Mouse (Mus musculus) lung, postnatal 4 days (tissue): Measurements from ENCODE around the gene Hnrnpul1.

ENCODE experiments used
- DNase-seq, 2 experiments: peaks; one replicate each; pipeline ENCODE4 v3.0.0; 2021

The Hnrnpul1 gene

DNA sequence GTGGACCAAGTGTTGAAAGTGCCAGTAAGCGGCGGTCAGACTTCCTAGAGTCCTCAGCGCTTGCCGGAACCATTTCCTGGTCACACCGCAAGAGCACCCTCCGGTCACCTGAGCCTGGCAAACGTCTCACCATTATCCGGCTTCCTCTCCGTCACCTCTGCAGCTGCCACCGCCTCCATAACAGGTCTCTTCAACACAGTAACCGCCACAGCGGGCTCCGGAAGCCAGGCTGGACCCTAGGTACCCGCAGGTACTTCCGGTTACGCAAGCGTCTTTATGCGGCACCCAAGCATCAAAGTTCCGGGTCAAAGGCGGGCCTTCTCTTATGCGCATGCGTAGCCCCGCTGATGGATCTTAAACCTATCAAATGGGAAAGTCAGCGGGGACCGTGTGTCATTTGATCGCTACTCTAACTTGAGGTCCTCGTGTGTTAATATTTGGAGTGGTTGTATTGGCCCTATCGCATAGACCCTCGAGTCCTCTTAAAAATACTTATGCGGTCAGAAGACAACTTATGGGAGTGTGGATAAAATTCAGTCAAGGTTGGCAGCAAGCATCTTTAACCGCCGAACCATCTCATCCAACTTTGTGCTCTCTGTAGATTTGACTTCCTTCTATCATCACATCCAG, 35.7 kb downstream of the Hnrnpul1 start, which contains the start of gene Ccdc97:
Gene Ccdc97, minus strand, starts transcription at position 301 of the 630 bp plus-strand sequence.
- peak; percentile 93 to 94 for DNase-seq

- DNase-seq: no peak
Measured at GRCm38 (mm10) chr7:25717478-25717877, 37.1 kb downstream of the Hnrnpul1 start.

DNA sequence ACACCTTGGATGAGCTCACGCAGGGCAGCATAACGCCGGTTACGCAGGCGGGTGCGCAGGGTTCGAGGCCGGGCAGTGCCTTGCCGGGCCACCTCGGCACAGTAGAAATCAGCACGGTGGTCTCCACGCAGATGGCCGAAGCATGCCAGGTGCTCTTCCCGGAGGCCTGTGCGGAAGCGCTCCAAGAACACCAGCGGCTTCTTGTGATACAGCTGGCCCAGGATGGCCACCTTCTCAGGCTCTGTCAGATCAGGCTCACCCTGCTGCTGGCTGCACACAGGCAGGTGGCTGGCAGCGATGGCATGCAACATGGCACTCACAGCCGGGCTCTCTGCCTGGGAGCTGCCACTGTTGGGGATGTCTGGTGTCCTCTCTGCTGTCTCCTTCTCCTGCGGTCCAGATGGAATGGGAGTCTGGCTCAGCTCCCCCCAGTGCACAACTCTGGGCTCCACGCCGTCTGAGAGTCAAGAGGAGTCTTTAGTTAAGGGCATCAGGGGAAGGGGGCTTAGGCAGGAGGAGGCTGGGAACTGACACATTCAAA, 38.8 kb downstream of the Hnrnpul1 start:
- DNase-seq: no peak

DNA sequence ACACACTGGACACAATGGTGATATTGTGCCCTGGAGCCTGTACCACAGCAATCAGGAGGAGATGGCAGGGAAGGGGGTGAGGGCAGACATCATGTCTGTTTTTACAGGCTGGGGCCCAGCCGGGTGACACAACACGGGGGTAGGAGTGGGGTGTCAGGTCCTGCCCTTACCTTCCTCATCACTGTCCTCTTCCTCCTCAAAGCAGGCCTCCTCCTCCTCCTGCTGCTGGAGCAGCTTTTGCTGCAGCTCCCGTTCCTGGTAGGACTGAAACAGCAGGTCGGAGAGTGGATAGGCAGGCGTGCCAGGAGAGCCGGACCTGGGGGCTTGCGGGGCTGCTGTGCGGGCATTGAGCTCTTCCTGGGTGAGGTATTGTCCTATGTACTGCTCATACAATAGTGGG, 40.0 kb downstream of the Hnrnpul1 start:
- no peak for DNase-seq

GRCm38 (mm10) chr7:25712801-25713200, 41.8 kb downstream of the Hnrnpul1 start:
- no peak for DNase-seq

- DNase-seq: no peak
Measured at GRCm38 (mm10) chr7:25711731-25712197, 42.8 kb downstream of the Hnrnpul1 start.

DNA sequence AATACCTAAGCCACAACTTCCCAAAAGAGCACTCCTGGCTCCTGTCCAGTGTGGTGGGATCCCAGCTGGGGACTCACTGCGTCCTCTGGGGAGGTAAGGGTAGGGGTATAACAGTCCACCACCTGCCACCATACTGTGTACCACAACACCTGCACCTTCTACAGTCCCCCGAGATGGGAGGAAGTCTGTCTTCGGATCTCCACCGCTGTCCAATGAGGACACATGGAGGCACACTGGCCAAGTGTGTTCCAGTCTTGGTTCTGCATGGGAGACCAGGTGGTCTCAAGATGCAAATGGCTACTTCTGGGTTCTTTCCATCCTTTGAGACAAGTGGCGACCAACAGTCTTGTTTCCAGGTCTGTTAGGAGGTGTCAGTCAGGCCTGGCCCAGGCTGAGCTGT, 43.4 kb downstream of the Hnrnpul1 start:
- DNase-seq: no peak

DNA sequence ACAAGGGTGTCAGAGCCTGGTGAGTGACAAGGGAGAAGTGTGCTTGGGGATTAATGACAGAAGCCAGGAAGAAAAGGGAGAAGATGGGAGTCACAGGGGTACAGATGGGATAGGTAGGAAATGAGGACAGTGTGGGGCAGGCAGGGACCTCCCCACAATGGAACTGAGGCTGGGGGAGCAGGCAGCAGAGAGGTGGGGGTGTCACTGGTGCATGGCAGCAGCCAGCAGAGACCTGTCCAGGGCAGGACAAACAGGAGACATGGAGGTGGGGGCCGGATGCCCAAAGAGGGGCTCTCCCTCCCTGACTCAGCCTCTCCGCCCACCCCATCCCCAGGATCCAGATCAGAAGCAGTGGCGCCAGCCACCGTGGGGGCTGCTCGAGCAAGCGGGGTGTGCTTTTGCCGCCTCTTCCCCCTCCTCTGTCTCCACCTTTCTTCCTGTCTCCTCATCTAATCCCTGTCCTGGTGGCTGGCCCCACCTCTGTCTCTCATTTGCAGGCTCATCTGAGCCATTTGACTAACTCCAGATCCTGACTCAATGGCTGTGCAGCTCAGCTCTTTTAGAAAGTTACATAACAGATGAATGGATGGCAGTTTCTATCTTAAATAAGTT, 43.9 kb downstream of the Hnrnpul1 start:
- no peak for DNase-seq

DNA sequence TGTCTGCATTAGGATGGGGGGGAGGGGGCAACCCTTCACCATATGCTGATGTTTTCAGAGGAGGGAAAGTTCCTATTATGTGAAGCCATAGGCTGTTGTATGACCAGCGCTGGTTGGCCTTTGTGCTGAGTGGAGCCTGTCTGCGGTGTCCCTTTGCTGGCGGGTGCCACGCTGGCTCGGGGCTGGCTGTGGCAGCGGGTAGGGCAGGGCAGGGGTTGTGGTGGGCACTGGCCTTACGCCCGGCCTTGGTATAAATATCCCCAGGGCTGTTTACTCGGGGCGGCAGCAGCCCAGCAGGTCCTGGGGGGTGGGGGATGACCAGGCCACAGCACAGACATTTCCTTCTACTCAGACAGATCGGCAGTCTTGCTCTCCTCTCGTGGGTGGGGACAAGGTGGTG, 44.6 kb downstream of the Hnrnpul1 start:
- DNase-seq: peak; percentile 65 to 83

GRCm38 (mm10) chr7:25707581-25708292, 46.8 kb downstream of the Hnrnpul1 start:
- DNase-seq: peak; percentile 82 to 92

GRCm38 (mm10) chr7:25706578-25707170, 47.9 kb downstream of the Hnrnpul1 start:
- peak; percentile 32 to 51 for DNase-seq

DNA sequence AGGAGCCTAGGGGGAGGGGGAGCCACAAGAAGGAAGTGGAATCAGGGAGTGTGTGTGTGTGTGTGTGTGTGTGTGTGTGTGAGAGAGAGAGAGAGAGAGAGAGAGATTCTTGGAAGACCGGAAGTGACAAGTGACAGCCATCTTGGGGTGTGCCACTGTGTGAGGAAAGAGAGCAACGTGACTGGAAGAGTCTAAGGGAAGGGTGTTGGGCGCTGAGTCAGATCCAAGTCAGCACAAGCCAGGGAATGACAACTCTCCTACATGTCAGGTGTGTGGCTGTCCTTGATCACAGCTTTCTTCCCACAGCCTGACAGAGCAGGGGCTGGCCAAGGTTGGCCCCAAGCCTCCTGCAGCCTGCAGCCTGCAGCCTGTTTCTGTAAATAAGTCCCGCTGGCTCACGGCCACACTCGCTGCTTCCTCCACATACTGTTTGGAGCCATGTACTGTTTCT, 48.7 kb downstream of the Hnrnpul1 start:
- peak; percentile 71 to 72 for DNase-seq

DNA sequence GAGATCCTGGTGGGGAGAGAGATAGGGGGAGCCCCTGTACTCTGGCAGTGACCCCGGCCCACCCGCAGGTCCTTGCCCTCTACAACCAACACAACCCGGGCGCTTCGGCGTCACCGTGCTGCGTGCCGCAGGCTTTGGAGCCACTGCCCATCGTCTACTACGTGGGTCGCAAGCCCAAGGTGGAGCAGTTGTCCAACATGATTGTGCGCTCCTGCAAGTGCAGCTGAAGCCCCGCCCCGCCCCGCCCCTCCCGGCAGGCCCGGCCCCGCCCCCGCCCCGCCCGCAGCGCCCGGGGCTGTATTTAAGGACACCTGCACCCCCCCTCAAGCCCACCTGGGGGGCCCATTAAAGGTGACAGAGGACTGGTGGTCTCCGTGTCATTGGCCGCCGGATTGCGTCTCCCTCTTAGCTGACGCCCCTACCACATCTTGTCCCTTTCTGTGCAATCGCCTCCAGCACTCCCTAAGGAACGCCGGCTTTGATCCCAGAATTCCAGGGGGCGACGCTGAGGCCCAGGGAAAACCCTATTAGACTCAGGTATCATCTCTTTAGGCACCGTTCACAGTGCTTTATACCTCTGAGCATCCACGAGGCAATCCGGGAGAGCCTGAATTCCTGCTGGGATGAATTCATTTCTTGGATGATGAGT, 49.7 kb downstream of the Hnrnpul1 start:
- no peak for DNase-seq

DNA sequence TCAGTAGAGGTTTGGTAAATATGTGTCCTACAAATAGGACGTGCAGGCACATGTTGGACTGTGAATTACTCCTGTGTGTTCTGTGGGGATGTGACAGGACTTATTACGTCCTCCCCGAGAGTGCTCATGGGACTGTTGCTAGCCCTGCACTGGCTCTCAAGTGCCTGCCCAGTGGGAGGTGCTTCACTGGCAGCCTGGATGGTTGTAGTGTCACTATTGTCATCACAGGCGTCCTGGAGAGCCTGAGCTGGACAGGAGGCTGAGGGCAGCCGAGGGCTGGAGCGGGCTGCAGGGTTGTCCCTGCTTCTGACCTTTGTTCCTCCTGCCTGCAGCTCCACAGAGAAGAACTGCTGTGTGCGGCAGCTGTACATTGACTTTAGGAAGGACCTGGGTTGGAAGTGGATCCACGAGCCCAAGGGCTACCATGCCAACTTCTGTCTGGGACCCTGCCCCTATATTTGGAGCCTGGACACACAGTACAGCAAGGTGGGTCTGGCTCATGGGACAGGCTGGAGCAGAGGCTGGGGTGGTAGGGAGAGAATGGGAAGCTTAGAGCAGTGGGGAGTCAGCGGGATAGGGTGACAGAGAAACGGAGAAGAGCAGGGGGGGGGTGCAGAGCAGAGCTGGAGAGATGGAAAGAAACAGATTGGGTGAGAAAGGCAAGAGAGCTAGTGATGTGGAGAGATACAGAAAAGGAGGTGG, 50.6 kb downstream of the Hnrnpul1 start:
- no peak for DNase-seq

DNA sequence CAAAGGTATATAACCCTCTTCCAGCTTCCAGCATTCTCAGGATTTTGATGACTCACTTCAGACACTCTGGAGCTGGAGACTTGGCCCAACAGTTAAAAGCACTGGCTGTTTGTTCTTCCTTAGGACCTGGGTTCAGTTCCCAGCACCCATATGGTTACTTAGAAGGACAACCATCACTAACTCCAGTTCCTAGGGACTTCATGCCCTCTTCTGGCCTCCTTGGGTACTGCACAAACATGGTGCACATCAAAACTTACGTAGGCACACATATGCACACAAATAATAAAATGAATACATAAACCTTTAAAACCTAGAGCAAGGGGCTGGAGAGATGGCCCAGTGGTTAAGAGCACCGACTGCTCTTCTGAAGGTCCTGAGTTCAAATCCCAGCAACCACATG, 52.2 kb downstream of the Hnrnpul1 start:
- DNase-seq: no peak

GRCm38 (mm10) chr7:25700732-25701131, 53.8 kb downstream of the Hnrnpul1 start:
- no peak for DNase-seq

GRCm38 (mm10) chr7:25699851-25700250, 54.7 kb downstream of the Hnrnpul1 start:
- DNase-seq: no peak

DNA sequence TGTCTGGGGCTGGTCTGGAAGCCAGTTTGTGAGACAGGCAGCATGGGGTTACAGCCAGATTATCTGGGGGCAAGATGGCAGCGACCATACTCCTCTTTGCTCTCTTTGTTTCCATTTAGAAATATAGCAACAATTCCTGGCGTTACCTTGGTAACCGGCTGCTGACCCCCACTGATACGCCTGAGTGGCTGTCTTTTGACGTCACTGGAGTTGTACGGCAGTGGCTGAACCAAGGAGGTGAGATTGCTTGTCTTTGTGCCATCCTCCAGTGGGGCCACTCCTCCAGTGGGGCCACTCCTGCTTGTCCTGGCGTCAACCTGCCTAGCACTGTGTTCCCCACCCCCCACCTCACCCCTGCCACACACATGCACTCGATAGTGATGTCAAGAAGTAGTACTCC, 60.5 kb downstream of the Hnrnpul1 start:
- no peak for DNase-seq

DNA sequence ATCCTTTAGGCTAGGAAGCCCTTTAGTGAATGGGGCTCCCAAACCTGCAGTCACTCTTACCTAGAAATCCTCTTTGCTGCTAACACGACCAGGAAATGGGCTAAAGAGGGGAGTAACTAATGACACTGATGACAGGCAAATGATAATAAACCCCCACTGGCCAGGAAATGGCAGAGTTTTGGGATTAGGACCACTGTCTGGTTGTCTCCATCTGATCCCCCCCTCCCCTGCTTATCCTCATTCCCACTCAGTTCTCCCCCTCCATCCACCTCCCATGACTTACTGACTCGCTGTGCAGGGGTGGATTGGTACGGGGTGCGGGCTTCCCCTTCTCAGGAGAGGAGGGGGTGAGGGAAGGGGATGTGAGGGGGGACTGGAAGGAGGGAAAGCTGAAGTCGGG, 64.5 kb downstream of the Hnrnpul1 start:
- no peak for DNase-seq

DNA sequence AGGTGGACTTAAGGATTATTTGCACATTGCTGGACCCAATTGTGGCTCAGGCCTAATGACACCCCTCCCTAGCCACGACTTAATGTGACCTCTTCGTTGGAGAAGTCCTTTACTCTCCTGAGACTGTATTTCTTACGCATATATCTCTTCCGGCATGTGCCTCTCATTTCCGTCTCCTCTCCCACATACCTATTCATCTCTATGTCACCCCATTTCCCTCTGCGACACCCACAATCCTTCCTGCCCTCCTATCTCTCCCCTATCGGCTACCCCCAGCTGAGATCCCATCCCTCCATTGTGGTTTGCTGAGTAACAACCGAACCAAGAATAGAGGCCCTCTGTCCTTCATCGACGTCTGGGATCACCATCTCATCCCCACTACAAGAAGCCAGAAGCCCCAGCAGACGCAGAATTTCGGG, 64.9 kb downstream of the Hnrnpul1 start:
- no peak for DNase-seq

DNA sequence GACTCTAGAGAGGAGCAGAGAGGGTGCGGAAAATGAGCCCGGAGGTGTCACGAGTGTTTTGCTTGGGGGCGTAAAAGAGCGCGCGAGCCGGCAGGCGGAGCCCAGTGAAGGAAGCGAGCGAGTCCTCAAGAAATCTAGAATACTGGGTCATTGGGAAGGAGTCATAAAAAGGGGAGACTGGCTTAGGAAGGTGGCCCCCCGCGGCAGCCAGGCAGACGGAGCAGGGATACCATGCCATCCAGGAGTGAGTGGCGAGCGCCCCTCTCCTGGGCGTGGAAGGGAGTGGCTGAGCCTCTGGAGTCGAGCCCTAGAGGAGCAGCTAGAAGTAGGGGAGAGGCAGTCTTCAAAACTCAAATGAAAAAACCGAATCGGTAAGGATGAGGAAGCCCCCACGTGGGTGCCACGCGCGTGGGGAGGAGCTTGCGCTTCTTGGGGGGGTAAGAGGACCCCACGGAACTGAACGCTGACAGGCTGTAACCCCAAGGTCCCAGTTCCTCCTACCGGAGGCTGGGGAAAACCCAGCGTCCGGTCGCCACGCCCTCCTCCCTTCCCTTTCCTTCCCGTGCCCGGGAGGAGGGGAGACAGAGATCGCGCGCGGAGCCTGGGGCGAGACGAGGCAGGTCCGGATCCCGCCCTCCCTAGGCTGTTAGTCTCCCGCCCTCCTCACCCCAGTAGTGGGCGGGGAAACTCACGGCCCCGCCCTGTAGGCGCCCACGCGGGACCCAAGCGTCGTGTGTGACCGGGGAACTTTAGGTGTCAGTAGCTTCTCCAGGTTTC, 65.6 kb downstream of the Hnrnpul1 start:
- DNase-seq: peak; percentile 90 to 91
